Mouse (Mus musculus) kidney, adult 18-20 months (tissue): Measurements from ENCODE around the gene Obox1.
"Not testable (repeated sequence)": the region's sequence is repeated elsewhere in the genome, so short reads cannot be mapped to it uniquely, and the experiment has no call there.

Source experiments
- DNase-seq: peaks from one replicate; pipeline ENCODE4 v3.0.0; 2021

Gene Obox1

DNA sequence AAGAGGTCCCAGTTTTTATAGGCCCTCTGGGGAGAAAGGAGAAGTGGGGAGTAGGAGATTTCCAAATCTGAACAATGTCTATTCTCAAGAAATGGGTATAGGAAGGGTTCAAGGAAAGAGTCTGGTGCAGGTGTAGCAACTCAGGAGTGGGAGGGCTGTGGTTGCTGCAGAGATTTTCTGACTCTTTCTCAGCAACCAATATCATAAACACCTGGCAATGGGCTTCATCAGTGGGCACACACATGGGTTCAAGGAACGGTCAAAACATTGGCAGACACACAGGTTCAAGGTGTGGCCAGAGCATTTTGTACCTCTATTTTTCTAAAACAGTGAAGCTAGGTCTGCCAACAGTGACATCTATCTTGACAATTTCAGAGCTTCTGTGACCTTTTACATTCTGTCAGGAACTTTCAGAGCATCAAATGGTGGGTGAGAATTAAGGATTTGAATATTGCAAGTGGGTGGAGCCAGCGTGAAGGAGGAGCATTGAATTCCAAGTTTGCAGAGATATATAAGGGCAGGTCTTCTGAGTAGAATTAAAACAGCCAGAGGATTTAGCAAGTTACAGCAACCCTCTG, at the start of gene Obox1, which contains the start of gene Obox2:
Gene Obox1 (plus strand): TSS at position 528 of the 578 bp plus-strand sequence.
Gene Obox2 (plus strand): TSS at position 301 of the 578 bp plus-strand sequence.
- DNase-seq = not testable (repeated sequence)

DNA sequence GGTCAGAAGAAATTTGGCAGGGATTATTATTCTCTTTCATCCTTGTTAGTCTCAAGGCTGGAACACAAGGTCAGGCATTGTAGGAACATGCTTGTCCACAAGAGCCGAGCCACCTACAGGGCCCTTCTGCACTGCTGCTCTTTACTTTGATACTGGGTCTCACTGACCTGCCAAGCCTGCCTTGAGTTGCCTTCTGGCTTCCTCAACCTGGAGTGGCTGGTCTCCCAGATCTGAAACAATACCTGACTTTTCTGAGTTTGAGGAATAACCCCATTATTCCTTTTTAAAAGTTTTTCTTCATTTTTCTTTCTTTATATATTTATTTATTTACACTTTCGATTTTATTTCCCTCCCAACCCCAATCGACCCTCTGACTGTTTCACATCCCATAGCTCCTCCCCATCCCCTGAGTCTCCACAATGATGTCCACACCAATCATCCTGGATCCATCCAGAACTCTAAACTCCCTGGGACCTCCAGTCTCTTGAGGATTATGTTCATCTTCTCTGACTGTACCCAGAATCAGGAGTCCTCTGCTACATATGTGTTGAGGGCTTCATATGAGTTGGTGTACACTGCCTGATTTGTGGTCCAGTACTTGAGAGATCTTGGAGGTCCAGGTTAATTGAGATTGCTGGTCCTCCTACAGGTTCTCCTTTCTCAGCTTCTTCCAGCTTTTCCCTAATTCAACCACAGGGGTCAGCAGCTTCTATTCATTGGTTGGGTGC, 10.6 kb downstream of the Obox1 start:
- DNase-seq = not testable (repeated sequence)

DNA sequence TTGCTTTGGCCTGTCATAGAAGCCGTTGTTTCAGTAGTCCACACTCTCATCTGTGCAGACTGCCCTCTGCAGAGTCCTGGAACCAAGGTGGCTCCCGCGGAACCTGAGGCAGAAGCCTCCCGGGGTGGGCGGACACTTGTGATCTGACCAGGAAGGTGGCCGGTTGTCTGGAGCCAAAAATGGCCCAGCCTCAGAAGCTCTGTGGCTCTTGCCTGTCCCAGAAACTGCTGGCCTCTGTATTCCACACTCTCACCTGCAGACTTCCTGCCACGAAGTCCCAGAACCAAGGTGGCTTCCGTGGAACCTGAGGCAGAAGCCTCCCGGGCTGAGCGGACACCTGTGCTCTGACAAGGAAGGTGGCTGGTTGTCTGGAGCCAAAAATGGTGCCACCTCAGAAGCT, 18.1 kb downstream of the Obox1 start:
- DNase-seq = not testable (repeated sequence)

DNA sequence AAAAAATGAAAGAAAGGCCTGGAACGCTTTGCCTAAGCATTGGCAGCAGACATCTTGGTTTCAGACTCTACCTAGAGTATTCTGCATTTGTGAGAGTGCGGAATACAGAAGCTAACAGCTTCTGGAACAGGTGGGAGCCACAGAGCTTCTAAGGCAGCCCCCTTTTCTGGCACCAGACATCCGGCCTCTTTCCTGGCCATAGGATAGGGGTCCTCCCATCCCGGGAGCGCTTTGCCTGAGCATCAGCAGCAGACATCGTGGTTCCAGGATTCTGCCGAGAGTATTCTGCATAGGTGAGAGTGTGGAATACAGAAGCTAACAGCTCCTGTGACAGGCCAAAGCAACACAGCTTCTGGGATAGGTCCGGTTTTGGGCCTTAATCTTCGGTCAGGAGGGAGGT, 29.3 kb downstream of the Obox1 start:
- DNase-seq = not testable (repeated sequence)

DNA sequence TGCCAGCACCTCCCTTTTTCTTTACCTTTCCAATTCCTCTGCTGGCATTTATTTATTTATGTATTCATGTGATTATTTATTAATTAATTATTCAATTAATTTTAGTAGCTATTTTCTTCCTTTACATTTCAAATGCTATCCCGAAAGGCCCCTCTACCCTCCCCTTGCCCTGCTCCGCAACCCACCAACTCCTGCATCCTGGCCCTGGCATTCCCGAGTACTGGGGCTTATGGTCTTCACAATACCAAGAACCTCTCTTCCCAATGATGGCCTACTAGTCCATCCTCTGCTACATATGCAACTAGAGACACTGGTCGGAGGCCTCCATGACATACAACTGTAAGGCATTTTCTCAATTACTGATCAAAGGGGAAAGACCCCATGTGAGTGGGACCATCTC, 36.8 kb downstream of the Obox1 start:
- not testable (repeated sequence) for DNase-seq

DNA sequence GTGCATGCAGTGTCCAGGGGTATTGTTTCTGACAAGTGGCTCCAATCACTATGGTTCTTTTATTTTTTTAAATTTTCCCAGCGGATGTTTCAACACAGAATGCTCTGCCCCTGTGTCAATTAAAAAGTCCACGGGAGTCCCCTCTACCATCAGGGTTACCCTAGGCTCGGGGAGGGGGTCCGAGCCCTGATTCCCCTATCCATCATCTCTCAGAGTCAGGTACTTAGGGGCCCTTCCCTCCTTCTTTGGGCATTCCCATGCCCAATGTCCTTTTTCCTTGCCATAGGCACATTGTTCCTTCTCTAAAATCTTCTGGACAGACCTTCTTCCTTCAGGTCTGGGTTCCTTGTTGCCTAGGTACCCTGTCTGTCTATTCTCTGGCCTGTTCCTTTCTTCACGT, 120.7 kb downstream of the Obox1 start:
- not testable (repeated sequence) for DNase-seq
